Mouse (Mus musculus): Measurements from ENCODE around the gene Vps51.

- no peak for TF ChIP-seq CTCF (IDR thresholded peaks at IDR 0.05; ENCODE audit: extremely low read depth, insufficient read depth, insufficient read length, insufficient replicate concordance)
- no peak for TF ChIP-seq POLR2A (IDR thresholded peaks at IDR 0.05; ENCODE audit: low read depth, low read length)
Observed at GRCm38 (mm10) chr19:6068951-6069350, 8.1 kb downstream of the Vps51 start.

Measured in spleen, adult 2 months (tissue).